Mouse (Mus musculus) brain, embryonic 14.5 days (tissue): ENCODE data around the gene Siah1a. TPM values are rescaled to one million over a fixed set of nuclear protein-coding genes. Genes with fewer than 3 reads are reported as not detected.

Source experiments
- DNase-seq: peaks from one replicate; pipeline ENCODE4 v3.0.0-alpha.2; 2011; ENCODE audit warnings: low read depth
- CTCF ChIP-seq: fragments of 200-500 bp; IDR thresholded peaks from 2 replicates; pipeline ENCODE4 v1.5.1; 2012; ENCODE audit warnings: inconsistent platforms, mild to moderate bottlenecking, moderate library complexity, borderline replicate concordance; ENCODE audit not compliant: insufficient read depth, insufficient read length; ENCODE audit errors: extremely low read depth
- POLR2A ChIP-seq: fragments of 200-500 bp; IDR thresholded peaks from 2 replicates; pipeline ENCODE4 v1.6.1; 2012; ENCODE audit warnings: mild to moderate bottlenecking, inconsistent platforms, borderline replicate concordance; ENCODE audit not compliant: poor library complexity, insufficient read depth, insufficient read length, severe bottlenecking; ENCODE audit errors: extremely low read depth
- polyA plus RNA-seq: library from polyadenylated mRNA; depleted of rRNA; stranded (reverse); fragments of >200 nt; gene quantifications from 2 replicates; pipeline ENCODE4 v1.2.3, GENCODE M21; 2012

Siah1a gene
- polyA plus RNA-seq, 1 experiment: 66.4 TPM

DNA sequence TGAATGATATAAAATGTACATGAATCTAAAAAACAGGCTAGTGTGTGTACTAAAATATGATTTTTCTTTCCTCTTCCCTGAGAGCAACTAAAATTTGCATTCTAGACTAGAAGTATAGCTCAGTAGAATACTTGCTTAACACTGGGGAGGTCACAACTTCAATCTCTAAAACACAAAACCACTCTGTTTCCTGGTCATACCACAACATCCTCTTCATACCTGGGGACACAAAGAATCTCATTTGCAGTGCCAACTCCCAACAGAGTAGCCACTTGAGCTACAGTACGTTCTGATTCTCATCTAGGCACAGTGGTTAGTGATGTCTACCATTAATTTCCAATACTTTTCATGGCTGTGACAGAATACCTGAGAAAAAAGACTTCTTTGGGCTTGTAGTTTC is 26.4 kb downstream of the Siah1a start:
- DNase-seq: no peak
- TF ChIP-seq POLR2A: no peak

DNA sequence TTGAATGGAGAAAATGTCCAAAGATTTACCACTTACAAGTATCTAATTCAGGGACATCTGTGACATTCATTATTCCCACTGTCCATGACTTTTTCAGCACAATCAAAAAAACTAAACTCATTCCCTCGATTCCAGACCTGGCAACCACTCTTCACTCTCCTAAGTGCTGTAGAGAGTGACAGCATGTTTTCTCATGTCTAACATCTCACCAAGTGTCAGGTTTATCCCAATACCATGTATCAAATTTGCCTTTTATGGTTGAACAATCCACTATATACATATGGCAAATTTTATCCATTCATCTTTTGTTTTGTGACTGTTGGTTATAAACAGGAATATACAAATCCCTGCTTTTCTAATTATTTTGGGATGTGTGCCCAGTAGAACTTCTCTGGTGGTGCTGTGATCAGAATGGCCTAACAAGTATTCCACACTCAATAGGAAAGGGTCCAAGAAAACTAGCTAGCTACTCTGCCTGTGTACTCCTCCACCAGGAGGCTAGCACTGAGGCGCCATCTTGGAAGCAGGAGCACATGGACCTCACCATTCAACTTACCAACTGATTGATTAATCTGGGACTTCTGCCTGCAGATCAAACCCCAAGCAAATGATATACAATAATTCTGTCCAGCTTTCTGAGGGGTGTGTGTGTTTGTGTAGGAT is 27.3 kb downstream of the Siah1a start:
- no peak for DNase-seq
- TF ChIP-seq CTCF (no peak), POLR2A (no peak)

DNA sequence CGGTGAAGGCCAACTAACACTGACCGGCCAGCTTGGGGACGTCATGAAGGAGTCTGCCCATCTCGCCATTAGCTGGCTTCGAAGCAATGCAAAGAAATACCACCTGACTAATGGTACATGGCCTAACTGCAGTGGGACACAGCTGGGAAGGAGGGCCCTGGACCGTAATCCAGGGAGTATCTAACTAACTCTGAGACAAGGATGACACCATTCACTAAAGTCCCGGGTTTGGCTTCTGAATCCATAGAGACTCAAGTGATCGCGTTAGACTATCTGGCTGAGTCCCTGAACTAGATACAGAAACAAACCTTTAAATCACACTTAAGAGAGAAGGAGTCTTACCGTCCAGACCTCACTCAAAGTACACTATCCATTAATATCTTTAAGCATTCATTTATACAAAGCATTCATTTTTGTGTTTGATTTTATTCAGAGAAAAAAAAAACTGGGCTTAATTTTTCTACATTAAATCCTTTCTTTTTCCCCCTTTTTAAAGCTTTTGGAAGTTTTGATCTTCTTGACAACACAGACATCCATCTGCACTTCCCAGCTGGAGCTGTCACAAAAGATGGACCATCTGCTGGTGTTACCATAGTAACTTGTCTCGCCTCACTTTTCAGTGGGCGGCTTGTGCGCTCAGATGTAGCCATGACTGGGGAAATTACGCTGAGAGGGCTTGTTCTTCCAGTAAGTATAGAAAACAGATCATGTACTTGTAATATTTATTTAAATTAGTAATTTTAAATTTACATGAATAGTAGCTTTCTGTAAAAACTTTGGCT is 32.1 kb downstream of the Siah1a start:
- TF ChIP-seq POLR2A: no peak
- TF ChIP-seq CTCF: no peak
- peak; percentile 95 for DNase-seq

DNA sequence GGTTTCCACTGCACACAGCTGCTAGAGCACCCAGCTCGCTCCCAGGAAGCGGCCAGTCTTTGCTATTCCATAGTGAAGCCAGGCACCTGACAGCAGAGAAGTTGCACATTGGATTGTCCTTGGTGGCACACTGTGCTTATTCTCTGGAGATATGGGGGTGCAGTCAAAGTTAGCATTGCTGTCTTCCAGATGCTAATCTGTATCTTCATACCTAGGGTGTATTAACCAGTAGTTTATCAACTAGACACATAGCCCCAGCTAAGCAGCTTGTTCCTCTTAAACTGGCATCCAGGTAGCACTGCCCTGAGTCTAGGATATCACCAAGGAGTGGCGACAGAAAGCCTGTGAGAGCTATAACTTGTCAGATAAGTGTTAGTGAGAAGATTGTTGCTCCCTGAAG is 33.1 kb downstream of the Siah1a start:
- TF ChIP-seq POLR2A (no peak), CTCF (no peak)
- DNase-seq: no peak

DNA sequence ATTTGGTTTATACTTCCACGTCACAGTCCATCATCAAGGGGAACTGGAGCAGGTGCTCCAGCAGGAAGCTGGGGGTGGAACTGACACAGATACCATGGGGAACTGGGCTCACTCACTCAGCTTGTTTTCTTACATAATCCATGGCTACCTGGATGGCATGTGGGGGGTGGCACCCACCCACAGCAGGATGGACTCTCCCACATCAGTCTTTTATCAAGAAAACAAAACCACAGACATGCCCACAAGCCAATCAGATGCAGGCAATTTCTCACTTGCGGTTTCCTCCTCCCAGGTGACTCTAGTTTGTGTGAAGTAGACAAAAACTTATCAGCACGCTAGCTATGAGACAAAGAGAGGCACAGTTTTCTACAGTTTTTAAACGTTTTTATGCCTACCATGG is 37.9 kb downstream of the Siah1a start:
- TF ChIP-seq POLR2A (no peak), CTCF (no peak)

DNA sequence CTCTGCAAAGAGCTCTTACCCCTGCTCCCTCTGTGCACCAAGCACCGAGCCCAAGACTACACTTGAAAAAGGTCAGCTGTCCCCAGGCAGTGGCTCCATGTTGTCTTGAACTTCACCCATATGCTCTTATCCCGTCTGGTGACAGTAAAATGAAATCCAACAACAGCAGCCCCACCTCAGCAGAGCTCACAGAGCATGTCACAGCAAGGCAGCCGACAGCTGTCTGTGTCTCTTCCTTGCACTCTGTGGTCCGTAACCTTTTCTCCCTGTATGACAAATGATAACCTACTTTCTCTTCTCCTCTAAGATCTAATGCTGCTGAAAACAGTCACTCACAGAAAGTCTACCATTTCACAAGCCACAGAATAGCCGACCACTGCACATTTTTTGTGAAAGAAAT is 39.0 kb downstream of the Siah1a start:
- no peak for TF ChIP-seq POLR2A
- TF ChIP-seq CTCF: no peak
- DNase-seq: no peak

More for the DNA sequence above, 37.9 kb downstream of the Siah1a start:
- DNase-seq: no peak

DNA sequence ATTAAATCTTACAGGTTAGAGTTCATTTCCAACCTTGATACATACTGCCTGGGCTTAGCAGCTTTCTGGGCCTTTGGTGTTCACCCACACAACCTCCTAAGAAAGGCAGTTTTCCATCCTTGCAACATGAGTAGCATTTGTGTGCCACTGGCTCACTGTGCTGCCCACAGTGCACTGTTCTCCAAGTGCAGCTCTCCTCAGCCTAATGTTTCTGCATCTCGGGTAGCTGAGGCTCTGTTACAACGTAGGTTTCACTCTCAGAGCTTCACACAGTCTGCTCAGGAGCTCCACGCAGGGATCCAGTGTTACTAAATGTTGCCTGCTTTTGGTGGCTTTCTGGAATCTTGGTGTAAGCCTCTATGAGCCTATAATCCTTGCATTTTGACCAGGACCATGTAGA is 40.4 kb downstream of the Siah1a start:
- no peak for TF ChIP-seq CTCF
- no peak for DNase-seq

DNA sequence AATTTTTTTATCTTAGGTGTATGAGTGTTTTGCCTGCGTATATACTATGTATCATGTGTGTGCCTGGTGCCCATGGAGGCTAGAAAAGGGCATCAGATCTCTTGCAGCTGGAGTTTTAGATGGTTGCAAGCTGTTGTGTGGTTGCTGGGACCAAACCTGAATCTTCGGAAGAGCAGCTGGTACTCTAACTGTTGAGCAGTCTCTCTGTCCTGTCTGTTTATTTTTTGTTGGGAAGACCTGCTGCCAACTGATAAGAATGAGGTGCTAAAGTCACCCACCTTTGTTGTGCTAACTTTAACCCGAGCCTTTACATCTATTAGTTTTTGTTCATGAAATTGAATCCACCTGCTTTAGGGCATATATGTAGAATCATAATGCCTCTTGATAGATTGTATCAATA is 43.3 kb downstream of the Siah1a start:
- no peak for DNase-seq
- no peak for TF ChIP-seq CTCF
- no peak for TF ChIP-seq POLR2A

DNA sequence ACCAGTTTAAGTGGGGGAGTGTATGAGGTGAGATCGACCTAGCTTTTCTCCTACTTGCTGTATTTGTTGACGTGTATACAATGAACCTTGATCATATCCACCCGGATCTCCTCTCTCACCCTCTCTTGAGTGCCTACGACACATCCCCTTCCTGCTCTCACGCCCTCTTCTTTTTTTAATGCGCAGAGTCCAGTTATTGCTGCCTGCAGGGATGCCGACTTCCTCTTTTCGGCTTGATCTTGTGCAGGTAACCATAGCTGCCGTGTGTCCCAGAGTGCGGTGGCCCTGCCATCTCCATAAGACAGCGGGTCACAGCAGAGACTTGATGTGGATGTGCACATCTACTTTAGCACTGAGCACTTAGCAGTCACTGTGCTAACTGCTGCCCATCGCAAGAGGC is 46.3 kb downstream of the Siah1a start:
- no peak for DNase-seq
- TF ChIP-seq POLR2A (no peak), CTCF (no peak)

DNA sequence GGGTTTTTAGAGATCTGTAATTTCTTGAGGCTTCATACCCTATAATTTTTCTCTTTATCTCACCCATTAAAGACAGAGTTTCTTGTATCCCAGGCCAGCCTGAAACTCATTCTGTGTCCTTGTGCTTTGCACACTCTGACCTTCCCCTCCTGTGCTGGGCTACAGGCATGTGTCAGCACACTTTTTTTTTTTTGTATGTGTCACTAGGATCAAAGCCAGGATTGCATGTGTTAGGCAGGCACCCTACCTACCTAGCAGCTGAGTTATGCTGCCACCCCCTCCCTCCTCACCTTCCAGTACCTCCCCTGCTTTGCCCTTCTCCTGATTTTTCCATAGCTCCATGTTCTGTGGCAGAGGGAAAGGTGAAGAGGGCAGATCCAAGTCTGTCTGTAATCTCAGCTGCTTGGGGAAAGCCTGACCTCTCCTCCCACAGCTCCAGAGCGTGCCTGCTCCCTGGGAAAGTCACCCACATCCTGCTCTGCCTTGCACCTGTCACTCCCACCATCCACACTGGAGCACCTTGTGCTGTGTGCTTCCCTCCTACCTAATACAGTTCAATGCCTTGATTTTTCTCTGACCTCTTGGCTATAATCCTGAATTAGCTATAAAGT is 46.8 kb downstream of the Siah1a start:
- no peak for DNase-seq
- TF ChIP-seq CTCF (no peak), POLR2A (no peak)

DNA sequence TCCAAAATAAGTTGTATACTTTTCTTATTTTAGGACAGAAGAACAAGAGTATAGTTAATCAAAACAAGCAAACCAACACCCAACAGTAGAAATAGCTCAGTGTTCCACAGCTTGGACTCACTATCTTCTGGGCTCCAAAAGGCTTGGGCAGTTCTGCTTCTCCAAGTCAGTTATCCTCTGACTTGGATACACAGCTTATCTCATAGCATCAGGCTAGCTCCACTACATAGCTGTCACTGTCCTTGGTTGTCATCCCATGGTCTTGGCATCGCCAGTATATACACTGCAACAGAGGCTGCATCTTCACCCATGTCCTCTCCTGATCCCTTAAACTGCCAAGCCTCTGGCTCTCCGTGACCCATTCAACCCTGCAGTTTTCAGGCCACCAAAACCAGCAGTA is 50.0 kb downstream of the Siah1a start:
- DNase-seq: no peak
- no peak for TF ChIP-seq POLR2A

DNA sequence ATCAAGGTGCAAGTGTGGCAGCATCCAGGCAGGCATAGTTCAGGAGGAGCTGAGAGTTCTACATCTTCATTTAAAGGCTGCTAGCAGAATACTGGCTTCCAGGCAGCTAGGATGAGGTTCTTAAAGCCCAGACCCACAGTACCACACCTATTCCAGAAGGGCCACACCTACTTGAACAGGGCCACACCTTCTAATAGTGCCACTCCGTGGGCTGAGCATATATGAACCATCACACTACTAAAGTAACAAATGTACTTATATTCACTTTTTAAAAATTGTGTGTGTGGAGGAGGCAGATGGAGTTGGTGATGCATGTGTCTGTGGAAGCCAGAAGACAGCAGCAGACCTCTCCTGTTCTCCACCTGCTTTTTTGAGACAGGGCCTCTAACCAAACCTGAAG is 51.7 kb downstream of the Siah1a start:
- TF ChIP-seq CTCF: no peak
- no peak for TF ChIP-seq POLR2A
- no peak for DNase-seq
